Mouse (Mus musculus) cerebellum, postnatal 10 days (tissue): ENCODE data around the gene Fgd6.

Source experiments
- DNase-seq, 2 experiments: peaks; one replicate each; pipeline ENCODE4 v3.0.0; 2021; ENCODE audit warnings: mixed read lengths in 2 of 2

Fgd6 gene

DNA sequence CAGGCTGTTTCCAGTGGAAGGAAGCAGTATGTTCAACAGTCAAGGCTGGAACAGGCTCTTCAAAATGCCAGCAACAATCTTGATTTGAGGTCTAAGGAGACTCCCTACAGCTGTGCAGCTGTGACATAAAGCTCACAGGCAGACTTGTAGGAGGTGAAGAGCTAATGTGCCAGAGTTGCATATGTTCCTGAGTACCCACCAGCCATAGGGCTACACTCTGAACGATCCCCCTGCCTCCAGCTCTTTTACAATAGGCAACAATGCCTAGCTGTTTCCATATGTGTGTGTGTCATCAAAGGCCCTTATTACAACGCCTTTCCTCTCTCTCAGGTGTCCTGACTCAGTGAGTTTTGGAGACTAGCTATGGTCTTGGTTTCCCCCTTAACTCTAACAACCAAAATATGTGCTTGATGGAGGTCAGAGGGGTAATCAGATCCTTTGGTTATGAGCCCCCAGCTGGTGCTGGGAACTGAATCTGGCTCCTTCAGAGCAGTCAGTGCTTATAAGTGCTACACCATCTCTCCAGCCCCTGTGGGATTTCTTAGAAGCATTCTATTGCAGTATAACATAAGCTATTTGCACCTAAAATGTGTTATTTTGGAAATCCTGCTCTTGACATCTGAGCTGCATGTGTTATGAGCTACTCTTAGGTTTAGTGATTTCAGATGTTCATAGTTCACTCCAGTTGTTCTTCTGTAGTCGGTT is 104.6 kb downstream of the Fgd6 start:
- DNase-seq, result no peak

DNA sequence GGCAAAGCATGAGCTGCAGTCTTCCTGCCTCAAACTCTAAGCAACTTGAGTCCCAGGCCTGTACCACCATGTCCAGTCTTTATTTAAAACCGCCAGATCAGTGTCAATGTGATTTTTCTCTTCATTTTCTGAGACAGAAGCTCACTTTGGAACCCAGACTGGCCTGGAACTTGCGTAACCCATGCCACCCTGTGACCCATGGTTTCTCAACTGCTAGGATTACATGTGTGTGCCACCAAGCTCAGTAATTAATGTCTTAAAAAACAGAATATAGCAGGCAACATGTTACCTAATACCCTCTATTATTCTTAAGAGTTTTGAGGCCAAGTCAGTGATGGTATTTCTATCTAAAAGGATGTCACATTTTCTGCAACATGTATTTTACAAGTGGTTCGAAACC is 106.6 kb downstream of the Fgd6 start:
- no peak for DNase-seq

- DNase-seq, result peak in 1 of 2 experiments; percentile 25
These were observed 108.8 kb downstream of the Fgd6 start for GRCm38 (mm10) chr10:94144581-94144980.

DNA sequence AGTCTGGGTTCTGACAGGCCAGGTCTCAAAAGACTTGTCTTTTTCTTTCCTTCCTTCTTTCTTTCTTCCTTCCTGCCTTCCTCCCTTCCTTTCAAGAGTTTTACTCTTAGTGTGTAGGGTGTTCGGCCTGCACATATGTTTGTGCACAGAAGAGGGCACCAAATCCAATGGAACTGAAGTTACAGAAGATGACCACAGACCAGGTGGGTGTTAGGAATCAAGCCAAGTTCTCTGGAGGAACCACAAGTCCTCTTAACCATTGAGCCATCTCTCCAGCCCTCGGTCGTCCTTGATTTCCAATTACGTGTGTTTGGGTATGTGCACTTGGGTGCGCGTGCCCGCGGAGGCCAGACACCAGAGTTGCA is 111.6 kb downstream of the Fgd6 start:
- DNase-seq, result no peak

GRCm38 (mm10) chr10:94147756-94148531 is 112.1 kb downstream of the Fgd6 start, which contains the start of gene Nr2c1:
Gene Nr2c1 (plus strand): TSS chr10:94148023.
- peak; percentile 95 to 96 for DNase-seq

DNA sequence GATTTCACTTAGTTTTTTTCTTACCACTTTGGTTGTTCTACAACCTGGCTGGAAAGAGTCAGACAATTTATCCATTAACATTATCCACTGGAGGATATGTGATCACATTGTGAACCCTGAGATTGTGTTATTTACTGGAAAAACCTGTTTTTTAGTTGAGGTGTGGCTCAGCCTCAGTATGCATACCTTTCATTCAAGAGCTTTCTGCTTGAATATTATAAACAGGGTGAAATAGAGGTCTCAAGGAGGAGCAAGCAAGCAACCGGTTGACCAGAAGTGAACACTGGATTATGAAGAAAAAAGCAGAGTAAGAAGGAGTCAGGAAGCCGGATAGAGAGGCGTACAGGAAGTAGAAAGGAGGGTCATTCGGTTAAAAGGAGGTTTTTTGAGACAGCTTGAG is 115.7 kb downstream of the Fgd6 start:
- DNase-seq, result no peak

GRCm38 (mm10) chr10:94153841-94154240 is 118.0 kb downstream of the Fgd6 start:
- DNase-seq, result no peak

GRCm38 (mm10) chr10:94158962-94159361 is 123.2 kb downstream of the Fgd6 start:
- no peak for DNase-seq

- DNase-seq, result no peak
These were observed 123.6 kb downstream of the Fgd6 start for GRCm38 (mm10) chr10:94159406-94159805.

DNA sequence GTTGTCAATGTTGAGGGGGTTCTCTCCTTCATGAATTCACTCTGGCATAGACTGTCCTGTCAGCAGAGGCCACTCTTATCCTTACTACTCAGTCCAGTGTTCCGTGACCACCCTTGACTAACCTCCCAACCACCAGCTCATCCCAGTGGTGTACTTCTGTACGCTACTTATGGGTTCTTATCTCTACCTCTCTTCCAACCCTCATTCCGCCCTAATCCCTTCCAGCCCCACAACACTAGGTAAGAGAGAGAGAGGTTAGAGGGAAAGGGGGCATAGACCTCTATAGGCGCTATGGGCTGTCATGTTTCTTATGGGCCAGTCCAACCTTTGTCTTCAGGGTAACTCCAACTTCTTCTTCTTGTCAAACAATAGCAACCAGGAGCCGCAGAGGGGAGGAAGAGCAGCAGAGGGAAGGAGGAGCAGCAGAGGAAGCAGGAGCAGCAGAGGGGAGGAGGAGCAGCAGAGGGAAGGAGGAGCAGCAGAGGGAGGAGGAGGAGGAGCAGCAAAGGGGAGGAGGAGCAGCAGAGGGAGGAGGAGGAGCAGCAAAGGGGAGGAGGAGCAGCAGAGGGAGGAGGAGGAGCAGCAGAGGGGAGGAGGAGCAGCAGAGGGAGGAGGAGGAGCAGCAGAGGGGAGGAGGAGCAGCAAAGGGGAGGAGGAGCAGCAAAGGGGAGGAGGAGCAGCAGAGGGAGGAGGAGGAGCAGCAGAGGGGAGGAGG is 125.4 kb downstream of the Fgd6 start:
- no peak for DNase-seq

DNA sequence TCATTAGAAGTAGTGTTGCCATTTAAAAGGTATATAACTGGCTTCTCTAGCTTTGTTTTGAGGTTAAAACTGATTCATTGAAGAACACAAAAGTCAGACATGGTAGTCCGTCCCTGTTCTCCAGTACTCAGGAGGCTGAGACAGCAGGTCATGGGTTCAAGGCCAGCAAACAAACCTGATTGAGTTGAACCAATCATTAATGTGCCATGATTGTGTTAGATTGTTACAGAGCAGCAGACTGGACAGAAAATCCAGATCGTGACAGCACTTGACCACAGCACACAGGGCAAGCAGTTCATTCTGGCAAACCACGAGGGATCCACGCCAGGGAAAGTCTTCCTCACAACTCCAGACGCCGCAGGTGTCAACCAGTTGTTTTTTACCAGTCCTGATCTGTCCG is 126.2 kb downstream of the Fgd6 start:
- DNase-seq, result no peak

- DNase-seq, result no peak
These were observed 128.5 kb downstream of the Fgd6 start for GRCm38 (mm10) chr10:94164104-94164845.

DNA sequence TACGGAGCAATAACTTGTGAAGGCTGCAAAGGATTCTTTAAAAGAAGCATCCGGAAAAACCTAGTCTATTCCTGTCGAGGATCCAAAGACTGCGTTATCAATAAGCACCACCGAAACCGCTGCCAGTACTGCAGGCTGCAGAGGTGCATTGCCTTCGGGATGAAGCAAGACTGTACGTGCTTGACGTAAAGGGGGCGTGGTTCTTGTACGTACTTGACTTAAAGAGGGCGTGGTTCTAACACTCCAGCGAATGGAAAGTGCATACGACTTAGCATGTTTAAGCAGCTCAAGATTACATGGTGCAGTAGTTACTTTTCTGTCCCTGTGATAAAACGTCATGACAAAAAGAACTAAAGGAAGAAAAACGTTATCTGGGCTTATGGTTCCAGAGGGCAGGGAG is 129.6 kb downstream of the Fgd6 start:
- no peak for DNase-seq

GRCm38 (mm10) chr10:94167051-94167750 is 131.4 kb downstream of the Fgd6 start:
- peak; percentile 42 to 58 for DNase-seq

GRCm38 (mm10) chr10:94171440-94172130 is 135.8 kb downstream of the Fgd6 start:
- peak in 1 of 2 experiments; percentile 16 for DNase-seq

DNA sequence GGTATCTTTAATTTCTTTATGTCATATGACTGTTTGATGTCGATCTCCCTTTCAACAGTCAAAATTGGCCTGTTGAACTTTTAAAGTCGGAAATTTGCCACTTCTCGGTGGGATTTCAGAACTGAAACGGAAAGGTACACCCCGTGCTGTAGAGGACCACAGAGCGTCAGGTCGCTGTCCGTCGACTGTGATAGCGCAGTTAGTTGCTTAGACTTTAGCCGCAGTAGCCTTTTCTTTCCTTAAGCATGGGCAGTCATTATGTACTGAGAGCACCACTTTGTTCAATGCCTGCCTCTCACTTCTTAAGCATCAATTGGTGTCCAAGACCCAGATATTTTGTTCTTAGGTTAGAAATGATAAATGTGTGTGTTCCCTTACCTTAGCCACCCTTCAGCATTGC is 136.3 kb downstream of the Fgd6 start:
- DNase-seq, result no peak

DNA sequence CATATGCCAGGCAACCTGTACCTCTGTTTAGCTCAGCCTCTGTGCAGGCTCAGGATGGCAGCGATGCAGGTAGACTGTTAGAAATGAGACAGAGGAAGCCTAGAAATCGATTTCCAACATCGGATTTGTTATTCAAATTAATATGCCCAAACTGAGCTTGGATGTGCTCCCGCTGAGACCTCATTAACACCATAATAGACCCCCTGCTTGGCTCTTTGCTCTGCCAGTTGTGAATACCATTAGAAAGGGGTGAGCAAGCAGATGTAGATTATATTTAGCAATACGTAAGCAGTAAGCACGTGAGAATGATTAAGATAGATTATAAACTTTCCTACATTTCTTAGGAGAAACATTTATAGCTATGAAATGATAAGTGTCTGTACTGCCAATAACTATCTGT is 136.9 kb downstream of the Fgd6 start:
- peak in 1 of 2 experiments; percentile 16 for DNase-seq

GRCm38 (mm10) chr10:94174652-94175051 is 138.9 kb downstream of the Fgd6 start:
- no peak for DNase-seq

GRCm38 (mm10) chr10:94183199-94183598 is 147.4 kb downstream of the Fgd6 start:
- DNase-seq, result no peak
